Mouse (Mus musculus) adipocyte (in vitro differentiated cells): ENCODE results near the gene Hnrnpl.

Source experiments
- DNase-seq: peaks from one replicate; pipeline ENCODE4 v3.0.0-alpha.2; 2016; ENCODE audit warnings: low spot score

The Hnrnpl gene

GRCm38 (mm10) chr7:28829821-28830220 is 21.5 kb downstream of the Hnrnpl start:
- DNase-seq = no peak

DNA sequence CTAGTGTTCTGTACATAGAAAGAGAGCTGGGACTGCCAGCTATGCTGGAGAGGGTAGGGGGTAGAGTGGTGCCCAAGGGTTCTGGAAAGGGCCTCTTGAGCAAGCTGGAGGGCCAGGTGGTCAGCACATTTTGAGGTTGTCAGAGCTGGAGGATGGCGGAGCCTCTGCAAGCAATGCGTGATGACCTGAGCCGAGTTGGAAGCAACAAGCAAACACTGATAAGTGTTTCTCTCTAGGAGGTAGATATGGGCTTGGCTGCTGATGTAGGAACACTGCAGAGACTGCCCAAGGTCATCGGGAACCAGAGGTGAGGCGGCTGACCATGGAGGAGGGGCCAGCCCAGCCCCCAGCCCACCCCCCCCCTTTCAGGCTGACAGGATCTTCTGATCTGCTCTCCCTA is 22.6 kb downstream of the Hnrnpl start:
- DNase-seq = no peak

- DNase-seq = no peak
These were observed 23.2 kb downstream of the Hnrnpl start for GRCm38 (mm10) chr7:28831411-28832125.

DNA sequence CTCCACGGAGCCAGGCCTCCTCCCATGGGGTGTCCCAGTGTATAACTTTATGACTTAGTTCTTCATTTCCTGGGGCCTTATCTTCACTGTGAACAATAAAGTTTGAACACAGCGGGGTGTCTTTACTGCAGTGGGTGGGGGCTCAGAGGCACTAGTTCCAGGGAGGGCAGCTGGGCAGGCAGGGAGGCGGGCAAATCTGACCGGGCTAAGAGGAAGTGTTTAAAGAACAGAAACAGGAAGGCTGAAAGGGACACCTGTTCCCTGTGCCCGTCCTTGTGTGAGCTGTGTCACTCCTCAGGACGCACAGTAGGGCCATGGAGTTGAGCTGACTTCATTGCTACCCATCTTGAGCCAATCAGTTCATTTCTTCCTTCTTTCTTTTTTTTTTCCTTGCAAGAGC is 23.8 kb downstream of the Hnrnpl start:
- DNase-seq = no peak

GRCm38 (mm10) chr7:28833723-28834347 is 25.5 kb downstream of the Hnrnpl start, which contains the start of gene Lgals4:
Gene Lgals4 (plus strand): TSS chr7:28833854.
- no peak for DNase-seq

DNA sequence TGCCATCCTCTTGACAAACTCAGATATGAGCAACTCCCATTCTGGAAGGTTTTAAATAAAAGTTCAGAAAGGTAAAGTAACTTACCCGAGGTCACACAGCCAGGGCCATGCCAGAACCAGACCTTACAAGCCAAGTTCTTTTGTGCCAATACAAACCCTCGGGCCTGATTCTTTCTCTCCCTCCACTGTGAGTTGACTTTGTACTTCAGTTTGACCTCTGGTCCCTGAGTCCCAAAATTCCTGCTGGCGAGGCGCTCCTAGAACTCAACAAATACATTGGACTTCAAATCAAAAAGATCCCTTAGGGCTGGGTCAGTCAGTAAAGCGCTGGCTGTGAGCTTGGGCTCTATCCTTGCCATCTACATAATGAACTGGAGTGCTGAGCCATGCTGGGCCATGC is 28.6 kb downstream of the Hnrnpl start:
- DNase-seq = no peak

GRCm38 (mm10) chr7:28838331-28838730 is 30.0 kb downstream of the Hnrnpl start:
- peak; percentile 27 for DNase-seq

- no peak for DNase-seq
These were observed 38.9 kb downstream of the Hnrnpl start for GRCm38 (mm10) chr7:28847273-28847672.

DNA sequence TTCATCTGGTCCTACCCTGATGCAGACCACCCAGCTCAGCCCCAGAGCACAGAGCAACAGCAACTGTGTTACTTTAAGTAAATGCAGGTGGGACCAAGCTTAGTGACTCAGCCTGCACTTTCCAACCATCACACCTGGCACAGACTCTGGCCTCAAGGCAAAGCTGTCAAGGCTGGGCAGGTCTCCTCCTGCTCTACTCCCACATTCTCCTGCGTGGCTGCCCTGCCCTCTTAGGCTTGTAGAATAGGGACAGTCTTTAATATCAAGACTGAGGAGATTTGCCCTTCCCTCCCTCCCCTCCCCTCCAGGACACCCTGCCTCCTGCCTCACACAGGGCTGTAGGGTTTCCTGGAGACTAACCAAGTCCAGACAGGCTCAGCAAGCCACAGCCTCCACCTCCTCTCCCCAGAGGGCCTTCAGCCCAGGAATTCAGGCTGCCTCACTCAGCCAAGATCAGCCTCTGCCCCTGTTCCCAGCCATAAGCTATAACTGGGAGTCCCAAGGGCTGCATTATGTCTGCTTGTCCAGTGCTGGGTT is 41.4 kb downstream of the Hnrnpl start:
- DNase-seq = peak; percentile 63

DNA sequence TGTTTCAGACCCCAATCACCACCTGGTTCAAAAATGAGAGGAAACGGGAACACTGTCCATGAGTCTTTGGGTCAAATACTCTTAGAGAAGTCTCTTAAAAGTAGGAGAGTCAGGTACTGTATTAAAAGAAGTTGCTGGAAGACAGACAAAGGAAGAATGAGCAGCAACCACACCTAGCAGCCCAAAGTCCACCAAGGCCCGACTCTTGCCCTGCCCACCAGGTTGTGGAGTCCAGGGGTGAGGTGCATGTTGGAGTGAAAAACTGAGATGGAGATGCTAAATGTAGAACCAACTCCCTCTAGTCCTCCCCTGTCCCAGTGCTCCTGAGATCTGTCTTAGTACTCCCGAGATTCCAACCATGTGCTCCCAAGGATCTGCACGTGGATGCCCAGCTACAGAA is 42.3 kb downstream of the Hnrnpl start:
- DNase-seq = no peak

- no peak for DNase-seq
These were observed 51.6 kb downstream of the Hnrnpl start for GRCm38 (mm10) chr7:28859953-28860352.

DNA sequence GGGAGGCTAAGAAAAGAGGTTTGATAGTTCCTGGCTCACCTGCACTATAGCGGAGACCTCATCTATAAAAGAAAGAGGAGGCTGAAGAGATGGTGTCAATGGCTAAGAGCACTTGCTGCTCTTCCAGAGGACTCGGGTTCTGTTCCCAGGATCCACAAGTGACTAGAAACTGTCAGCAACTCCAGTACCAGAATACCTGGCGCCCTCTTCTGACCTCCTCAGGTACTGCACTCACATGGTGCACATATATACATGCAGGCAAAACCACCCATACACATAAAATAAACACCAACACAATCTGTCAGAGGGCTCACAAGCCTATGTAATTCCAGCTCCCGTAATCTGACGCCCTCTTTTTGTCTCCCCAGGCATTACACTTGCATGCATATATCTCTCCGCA is 52.6 kb downstream of the Hnrnpl start:
- no peak for DNase-seq

DNA sequence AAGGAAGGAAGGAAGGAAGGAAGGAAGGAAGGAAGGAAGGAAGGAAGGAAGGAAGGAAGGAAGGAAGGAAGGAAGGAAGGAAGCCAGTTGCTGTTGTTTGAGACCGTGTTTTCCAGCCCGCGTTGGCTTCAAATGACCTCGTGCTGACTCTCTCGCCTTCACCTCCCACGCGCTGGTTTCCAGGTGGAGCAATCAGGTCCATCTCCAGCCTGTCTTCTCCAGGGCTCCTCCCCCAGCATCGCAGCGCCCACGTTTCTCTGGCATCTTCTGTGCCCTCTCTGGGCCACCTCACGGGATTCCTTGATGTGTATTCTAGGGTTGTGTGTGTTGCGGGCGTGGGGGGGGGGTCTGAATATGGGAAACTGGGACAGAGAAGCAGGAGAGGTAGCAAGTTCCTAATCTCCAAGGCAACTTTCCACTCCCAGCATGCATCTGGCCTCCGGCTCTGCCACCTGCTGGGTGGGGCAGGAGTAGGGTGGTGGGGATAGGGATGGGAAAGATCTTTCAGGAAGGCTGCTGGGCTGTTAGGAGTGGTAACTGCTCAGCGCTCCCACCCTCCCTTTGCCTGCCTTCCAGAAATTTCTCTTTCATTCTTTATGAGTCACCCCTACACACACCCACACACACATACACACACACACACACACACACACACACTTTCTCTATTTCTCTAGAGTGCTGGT is 54.6 kb downstream of the Hnrnpl start:
- DNase-seq = no peak

GRCm38 (mm10) chr7:28863540-28863939 is 55.2 kb downstream of the Hnrnpl start, which contains the start of gene Lgals7:
Gene Lgals7 (plus strand): TSS chr7:28863853.
- no peak for DNase-seq

DNA sequence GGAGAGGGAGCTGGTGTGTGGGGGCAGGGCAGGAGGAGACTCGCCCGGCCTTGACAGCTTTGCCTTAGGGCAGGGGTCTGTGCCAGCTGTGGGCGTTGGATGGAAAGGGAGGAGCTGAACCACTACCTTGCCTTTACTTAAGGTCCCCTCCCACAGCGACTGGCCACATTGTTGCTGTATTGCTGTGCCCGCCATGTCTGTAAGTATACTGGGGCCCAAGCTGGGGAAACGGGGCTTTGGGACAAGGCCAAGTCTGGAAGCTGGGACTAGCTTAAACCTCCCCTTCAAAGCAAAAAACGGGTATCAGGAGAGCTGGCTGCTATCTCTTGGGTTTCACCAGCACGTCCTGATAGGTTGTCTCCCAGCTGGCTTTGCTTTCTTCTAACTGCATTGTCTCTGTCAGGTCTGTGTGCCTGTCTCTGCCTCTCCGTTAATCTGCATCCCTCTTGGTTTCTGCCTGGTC is 56.0 kb downstream of the Hnrnpl start:
- no peak for DNase-seq

DNA sequence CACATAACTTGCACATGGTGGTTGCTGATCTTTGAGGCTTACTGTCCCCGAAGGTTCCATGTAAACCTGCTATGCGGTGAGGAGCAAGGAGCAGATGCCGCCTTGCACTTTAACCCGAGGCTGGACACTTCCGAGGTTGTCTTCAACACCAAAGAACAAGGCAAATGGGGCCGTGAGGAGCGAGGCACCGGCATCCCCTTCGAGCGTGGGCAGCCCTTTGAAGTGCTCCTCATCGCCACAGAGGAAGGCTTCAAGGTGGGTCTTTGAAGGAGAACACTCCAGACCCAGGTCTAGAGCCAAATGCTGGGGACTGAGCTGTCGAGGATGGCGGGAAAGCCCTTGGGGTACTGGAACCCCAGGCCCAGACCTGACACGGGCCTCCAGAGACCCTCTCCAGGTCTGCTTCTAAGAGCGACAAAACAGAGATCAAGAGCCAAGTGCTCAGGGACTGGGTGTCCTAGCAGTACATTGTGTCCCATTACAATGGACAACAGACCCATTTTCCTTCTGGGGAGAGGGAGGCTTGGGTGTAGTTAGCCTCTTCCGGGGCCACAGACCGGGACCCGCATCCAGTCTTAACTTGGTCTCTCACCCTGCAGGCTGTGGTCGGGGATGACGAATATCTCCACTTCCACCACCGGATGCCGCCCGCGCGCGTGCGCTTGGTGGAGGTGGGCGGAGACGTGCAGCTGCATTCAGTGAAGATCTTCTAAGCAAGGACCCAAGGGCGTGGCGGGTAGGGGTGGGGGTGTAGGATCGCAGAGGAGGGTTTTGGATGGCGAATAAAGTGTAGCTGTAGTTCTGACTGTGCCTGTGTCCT is 57.4 kb downstream of the Hnrnpl start:
- DNase-seq = peak; percentile 9

- no peak for DNase-seq
These were observed 58.6 kb downstream of the Hnrnpl start for GRCm38 (mm10) chr7:28866769-28867507.

DNA sequence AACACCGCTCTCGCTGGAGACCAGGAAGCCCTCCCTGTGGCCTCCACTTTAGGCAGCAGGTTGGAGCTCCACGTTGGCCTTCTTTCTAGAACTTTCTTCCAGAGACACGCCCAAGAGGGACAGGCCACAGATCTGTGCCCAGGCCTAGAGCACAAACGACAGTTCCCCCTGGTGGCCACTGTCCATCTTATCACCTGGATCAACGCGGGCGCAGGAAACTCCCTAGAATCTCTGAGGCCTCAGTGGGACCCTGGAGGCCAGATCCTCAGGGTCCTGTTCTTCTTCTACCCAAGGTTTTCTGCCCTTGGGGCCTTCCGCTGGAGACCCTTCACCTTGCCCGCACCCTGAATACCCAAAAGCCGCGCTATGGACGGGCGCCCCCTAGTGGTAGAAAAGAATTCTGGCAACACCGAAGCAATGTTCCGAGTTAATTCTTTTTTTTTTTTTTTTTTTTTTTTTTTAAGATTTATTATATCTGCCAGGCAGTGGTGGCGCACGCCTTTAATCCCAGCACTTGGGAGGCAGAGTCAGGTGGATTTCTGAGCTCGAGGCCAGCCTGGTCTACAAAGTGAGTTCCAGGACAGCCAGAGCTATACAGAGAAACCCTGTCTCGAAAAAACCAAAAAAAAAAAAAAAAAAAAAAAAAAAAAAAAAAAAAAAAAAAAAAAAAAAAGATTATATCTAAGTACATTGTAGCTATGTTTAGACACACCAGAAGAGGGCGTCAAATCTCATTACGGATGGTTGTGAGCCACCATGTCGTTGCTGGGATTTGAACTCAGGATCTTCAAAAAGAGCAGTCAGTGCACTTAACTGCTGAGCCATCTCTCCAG is 59.4 kb downstream of the Hnrnpl start:
- DNase-seq = peak; percentile 78

- no peak for DNase-seq
These were observed 62.7 kb downstream of the Hnrnpl start for GRCm38 (mm10) chr7:28870901-28871664.
